Mouse (Mus musculus): Measurements from ENCODE around the gene Cacng2. TPM values are rescaled to one million over a fixed set of nuclear protein-coding genes. Genes with fewer than 3 reads are reported as not detected.
A peak's percentile ranks its signal among the peaks of the same experiment; 100 is the strongest.

Gene Cacng2
- total RNA-seq, 1 experiment from 2014 or later: 0.26 TPM

DNA sequence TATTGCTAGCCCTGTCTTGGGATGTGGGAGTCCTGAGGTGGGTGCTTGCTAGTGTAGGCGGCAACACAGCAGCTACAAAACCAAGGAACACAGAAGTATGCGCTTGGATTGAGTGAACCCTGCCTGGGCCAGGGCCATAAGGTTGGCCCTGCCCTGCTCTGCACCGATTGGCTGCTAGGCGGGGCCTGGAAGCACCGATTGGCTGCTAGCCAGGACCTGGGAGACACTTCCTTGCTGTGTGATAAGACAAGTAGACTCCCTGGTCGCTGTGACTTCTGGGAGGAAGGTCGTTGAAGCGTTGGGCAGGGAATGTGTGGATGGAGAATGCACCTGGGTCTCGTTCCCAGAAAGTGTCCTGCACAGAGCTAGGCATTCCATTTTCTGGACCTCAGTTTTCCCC is 115.9 kb downstream of the Cacng2 start:
- peak; percentile 35 for DNase-seq

DNA sequence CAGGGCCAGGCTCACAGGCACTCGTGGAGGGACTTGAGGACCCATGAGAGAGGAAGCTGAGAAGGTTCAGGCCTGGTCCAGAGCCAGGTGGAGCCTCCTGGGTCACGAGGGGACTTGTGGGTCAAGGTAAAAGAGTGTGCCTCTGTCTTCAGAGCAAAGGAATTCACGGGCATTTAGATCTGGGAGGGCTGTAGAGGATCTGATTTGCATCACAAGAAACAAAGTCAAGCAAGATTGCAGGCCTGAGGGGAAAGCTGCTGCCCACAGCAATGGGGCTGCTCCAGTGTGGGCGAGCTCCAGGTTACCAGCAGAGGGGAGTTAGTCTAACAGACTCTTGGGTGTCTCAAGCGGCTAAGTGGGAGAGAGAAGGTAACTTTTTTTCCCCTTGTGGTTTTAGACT is 118.4 kb downstream of the Cacng2 start:
- DNase-seq: no peak

DNA sequence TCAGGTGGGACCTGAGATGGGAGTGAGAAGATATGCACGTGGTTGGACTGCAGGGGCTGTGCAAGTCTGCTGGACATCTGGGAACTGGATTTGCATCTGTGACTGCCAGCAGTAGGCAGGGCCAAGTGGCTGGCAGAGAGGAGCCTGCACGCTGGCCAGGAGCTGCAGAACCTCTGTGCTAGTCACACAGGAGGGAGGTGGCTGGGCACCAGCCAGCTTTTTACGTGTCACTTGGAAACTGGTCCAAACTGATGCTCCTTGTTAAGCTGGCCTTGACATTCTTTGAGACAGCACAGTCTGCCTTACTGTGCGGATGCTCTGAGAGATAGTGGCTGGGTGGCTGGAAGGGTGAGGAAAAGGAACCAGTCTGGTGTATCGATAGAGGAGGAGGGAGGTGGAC is 131.3 kb downstream of the Cacng2 start:
- DNase-seq: peak; percentile 84

DNA sequence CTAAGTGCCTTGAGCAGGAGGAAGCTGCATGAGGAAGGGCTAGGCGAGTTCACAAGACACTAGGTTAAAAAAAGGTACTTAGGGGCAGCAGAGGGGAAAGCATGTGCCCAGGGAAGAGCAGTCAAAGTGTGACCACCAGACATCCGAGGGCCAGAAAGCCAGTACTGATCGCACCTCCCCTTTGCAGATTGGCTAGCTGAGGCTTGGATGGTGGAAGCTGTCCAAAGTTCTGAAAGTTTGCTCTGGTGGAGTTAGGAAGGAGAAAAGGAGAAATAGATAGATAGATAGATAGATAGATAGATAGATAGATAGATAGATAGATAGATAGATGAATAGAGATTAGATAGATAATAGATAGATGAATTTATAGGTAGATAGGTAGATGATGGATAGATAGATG is 136.4 kb downstream of the Cacng2 start:
- no peak for DNase-seq

DNA sequence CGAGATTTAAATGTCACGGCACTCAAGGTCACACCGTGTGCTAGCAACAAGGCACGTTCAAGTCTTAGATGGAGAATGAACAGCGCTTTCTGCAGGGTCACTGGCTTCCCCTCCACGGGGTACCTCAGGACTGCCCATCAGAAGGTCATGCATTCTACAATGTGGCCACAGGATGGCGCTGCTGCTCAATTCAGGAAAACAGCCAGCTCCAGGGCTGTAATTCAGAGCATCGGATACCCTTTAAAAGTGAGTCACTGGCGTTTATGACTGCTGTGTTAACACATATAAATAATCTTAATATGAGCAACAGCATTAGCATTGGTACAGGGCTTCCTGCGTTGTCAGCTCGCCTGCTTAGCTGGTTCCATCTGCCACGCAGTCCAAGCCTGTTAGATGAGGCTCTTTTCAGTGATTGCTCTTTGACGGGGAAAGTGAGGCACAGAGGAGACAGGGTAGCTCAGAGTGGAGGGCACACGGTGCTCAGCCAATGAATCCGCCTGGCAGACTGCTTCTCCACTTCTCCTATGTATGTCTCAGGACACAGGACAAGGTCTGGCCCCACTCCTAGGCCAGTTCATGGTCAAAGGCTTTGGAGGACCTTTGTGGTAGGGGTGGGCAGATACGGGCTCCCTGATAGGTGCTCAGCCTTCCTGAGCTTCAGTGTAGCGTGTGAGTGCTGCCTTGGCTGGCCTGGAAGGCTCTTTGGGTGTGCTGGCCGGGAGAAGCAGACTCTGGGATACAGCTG is 137.5 kb downstream of the Cacng2 start:
- peak; percentile 89 for DNase-seq

DNA sequence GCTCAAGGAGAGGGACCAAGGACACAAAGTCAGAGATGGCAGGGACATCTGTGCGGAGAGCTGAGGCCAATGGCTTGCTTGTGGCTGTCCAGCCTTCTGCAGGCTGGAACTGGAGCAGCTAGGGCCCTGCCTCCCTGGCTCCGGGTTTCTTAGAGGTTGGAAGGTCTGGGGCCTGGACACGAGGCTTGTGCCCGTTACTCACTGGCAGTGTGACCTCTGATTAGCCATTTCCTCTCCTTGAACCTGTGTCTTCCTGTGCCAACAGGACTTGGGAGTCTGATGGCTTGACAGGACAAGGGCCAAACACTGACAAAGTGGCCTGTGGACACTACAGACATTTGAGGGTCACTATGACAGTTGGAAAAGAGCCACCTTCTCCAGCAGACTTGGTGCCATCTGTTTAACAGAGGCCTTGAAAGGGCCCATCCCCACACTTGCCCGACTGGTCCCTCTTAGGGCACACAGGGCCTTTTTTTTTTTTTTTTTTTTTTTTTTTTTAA is 138.6 kb downstream of the Cacng2 start:
- DNase-seq: peak; percentile 85

DNA sequence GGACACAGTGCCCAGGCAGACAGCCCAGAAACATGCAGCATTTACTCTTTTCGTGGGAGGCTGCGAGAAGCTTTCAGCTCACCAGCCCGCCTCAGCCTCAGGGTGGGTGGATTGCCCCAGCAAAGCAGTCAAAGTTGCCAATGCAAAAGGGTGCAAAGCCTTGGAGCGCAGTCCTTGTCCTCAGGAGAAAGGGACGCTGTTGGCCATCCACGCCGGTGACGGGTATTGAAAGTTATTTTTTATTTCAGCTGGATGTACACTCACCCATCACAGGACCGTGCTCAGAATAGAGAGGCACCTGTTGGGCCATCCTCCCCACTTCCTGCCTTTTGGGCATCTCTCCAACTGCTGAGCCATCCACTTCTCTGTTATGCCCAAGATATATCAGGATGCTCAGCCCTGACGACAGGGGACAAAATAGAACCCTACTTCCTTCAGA is 140.4 kb downstream of the Cacng2 start:
- DNase-seq: no peak

DNA sequence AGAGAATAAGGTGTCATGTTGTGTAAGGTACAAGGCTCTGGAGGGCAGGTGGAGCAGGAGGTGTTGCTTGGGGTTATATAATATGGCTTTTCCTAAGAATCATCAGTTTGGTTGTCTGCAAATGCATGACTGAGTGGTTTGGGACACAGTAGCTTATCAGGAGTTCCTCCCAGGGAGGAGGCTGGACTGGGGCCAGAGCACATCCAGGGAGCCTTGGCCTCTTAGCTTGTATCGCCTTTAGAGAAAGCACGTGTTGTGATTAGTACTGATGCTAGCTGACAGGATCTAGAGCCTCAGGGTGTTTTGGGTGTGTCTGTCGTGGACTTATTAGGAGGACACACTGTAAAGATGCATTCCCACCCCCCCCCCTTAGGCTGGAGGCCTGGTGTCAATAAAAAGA is 142.2 kb downstream of the Cacng2 start:
- DNase-seq: peak; percentile 83

DNA sequence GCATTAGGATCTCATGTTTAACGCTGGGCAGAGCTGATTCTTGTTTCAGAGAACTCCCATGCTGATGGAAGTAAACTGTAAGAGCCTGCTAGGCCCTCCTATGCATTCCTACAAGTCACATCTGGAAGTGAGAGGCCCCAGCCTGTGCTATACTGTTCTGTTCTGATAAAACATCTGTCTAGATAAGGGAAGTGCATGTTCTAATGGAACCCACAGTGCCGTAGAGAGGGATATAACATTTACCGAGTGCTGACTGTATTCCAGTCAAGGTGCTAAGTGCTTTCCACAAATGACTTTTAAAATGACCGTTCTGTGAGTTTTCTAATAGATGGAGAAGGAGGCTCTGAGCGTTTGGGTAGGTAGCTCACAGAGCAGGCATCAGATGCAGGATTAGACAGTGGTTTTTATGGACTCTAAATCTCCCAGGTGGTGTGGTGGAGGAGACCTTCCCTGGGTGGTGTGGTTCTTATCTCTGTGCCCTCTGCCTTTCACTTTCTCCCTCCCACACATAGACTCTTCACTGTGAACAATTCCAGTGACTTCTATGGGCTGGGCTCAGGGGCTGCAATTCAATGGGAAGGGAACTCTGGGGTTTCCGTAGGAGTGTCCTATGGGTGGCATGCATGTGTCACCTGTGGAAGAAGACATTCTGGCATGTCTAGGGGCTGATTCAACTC is 145.5 kb downstream of the Cacng2 start:
- DNase-seq: no peak

DNA sequence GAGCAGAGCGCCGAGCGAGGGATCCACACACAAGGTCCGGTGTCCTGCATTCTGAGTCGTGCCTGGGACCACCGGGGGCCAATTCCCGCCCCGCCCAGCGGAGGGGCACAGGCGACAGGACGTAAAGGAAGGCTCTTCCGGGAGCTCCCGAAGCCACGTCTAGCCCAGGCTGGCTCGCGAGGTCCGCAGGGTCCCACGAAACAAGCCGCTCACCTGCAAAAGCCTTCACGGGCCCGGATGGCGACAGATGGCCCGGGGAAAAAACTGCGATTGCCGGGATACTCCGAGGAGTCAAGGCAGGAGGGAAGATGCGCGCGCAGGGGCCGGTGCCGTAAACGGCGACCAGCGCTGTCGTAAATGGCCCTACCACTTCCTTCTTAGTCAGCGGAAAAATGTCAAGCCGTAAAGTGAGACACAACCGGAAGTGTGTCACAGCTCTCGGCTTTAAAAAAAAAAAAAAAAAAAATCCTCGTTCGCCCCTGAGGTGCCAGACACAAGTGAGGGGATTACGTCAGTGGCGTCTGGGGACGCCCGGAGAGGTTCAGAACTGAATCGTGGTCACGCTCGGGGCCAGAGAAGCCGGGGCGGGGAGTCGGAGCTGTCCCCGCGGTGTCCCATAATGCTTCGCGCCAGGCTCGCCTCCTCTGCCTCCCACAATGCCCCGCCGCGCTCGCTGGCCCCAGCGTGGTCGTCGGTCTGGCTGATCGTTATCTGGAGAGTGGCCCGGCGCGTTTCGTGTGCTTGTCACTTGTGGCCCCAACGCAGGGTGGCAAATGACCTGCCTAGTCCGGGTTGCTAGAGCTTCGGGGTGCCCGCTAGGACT is 149.1 kb downstream of the Cacng2 start, which contains the start of gene Eif3d:
TSS of gene Eif3d (minus strand) at position 344 of the 823 bp plus-strand sequence.
- peak; percentile 97 for DNase-seq

DNA sequence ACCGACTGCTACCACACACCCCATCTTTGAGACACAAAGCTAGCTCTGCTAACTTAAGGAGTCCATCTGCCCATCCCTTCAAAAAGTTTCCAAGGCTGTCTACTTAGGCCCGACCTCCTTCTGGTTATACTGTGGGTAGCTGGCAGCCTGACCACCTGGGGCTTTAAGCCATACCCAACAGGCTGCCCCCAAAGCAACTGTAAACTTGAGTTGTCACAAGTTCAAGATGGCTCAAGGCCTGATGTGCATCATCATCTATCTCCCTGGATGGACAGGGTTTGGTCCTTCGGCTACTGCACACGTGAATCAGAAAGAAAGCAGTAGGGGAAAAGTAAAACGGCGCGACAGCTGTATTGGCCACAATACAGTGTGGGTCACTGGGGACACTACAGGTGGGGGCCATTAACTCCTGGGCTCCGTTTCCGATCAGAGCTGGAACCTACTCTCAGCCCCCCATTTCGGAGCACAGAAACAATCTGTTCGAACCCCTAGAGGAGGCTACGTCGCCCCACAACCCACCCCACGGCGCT is 149.8 kb downstream of the Cacng2 start:
- no peak for DNase-seq

DNA sequence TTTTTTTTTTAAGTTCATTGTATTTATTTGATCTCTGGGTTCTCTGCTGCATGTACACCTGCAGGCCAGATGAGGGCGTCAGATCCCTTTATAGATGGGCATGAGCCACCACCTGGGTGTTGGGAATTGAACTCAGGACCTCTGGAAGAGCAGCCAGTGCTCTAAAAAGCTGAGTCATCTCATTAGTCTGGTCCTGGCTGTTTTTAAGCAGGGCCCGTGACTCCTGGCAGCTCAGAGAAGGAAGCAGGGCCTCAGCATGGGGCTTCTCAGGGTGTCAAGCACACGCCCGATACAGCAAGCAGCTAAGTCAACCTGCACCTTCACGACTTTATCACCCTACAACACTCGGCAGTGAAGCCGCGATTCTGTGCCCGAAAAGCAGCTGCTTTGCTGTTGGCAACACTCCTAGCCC is 154.7 kb downstream of the Cacng2 start:
- no peak for DNase-seq

DNA sequence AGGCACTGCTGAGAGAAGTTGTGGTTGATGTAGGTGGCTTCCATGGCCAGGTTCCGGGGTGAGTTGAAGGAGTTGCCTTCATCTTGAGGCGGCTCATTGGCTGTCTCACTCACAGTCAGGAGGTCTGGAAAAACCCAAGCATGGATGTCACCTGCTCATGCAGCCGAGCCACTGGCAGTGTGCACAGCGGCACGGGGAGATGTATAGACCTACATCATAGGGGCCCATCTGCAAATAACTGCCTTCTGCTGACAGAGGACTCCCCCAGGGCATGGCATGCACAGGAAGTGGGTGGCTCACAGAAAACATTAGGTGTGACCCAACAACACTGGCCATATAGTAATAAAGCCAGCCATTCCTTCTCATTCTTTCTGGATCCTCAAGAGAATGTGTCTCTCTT is 157.4 kb downstream of the Cacng2 start:
- DNase-seq: no peak

DNA sequence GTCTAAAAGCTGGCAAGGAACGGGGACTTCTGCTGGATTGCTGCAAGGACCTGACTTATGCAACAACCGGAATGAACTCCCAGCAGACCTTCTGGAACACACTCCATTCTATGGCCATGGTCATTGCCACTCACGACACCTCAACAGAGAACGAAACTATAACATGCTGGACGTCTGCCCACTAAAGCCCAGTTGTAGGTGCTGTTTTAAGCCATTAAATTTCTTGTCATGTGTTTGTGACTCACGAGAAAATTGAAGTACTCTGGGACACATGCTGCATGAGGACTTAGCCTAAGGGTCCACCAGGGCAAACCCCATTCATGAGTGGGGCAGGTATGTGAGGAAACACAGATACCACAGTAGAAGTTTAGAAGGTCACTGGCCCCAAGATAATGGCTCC is 159.1 kb downstream of the Cacng2 start:
- DNase-seq: peak; percentile 42

DNA sequence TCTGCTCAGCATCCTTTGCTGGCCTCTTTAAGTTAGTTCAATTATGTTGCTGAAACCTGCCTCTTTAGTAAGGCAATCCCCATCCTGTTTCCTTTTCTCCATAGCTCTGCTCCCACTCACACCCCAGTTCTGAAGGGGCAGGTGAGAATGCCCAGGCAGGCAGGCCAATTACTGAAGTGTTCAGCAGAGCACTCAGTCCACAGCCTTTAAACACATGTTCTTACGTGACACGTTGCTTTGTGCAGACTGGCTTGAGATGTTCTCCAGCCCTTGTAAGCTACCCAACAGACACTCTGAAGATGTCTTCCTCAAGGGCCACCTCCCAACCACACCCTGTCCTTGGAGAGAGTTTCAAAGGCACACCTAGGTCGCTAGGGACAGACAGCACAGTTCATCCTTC is 161.8 kb downstream of the Cacng2 start:
- DNase-seq: no peak

DNA sequence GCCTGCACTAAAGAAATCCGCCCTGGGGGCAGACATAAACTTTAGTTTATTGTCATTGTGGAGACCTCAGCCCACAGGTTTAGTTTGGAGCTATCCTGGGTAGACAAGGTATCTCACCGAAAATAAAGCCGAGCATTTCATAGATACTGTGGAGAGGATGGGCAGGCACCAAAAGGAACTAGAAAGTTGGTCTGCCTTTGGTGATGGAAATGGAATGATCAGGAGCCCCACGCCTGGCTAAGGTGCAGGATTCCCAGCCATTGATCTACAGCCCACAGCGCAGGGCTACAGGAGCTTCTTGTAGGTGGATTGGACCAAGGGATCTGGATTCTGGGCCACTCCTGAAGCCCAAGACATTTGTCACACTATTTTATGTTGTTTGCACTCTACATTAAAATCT is 162.2 kb downstream of the Cacng2 start:
- no peak for DNase-seq

DNA sequence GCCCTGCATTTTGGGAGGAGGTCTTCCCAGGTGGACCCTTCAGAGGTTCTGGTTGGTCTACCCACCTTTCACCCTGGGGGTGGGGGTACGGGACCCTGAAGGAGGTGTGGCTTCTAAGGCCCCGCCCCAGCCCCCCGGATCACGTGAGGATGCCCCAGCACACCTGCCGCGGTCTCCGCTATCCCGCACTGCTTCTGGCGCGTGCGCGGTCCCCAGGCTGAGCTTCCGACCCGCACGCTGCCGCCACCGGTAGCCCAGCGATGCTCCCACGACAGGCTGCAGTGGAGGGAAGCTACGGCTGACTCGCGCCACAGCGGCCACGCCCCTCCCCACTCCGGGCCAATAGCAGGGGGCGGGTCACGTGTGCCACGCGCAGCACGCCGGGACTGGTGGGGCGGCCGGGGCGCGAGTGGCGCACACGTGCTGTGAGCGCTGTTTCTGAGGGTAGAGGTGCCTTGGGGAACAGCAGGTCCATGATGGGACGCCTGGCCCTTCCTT is 163.4 kb downstream of the Cacng2 start, which contains the start of gene Foxred2:
TSS of gene Foxred2 (minus strand) at position 319 of the 498 bp plus-strand sequence.
- peak; percentile 94 for DNase-seq

DNA sequence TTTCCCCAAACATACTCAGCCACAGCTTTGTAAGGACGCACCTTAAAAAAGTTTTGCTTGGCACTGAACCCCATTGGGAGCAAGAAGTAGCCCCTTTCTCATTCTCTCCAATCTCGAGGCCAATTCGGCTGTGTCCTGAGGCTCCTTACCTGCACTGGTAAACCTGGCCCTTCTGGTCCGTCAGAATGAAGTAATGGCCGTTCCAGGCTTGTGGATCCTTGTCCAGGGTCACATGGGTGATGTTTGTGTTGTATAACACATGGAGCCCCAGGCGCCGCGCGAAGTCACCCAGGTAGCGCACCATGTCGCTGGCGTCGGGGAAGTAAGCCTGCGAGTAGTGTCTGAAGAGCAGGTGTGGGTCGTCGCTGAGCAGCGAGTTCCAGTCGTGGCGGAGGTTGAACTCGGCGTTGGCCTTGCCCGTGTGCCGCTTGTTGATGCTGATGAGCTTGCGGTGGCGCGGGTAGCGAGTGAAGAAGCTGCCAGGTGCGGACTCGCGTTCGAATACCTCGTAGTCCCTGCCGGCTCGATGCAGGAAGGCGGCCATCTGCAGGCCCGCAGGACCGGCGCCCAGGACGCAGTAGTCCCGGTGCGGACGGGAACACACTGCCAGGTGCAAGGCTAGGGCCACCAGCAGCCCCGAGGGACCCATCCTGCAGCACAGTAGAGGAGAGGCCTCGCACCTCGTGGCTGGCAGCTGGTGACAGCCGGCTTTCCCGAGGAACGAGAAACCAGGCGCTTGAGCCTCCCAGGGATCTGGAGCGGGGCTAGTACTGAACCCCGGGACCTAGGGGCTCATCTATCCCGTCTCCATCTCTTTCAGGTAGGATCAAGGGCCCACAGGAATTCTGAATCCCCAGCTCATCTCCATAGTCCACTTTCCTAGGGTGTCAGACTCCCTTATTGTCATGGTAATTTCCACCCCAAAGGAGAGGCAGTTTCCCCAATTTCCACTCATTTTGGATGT is 164.1 kb downstream of the Cacng2 start:
- peak; percentile 47 for DNase-seq

DNA sequence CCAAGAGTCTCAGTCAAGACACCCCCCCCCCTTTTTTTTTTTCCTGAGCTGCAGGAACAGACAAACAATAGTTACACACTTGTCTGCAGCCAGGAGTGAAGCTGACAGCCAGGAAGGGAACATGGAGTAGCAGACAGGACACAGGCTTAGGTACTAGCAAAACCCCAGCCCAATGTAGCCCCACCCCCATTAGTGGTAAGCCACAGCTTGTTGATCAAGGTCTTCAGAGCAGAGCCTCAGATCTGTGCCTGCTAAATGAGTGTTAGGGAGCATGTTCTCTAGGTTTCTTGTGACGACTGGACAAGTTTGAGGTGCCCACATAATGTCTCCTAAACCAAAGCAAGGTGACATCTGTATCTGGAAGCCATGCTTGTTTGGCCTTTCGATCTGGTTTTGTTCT is 165.5 kb downstream of the Cacng2 start:
- no peak for DNase-seq

DNA sequence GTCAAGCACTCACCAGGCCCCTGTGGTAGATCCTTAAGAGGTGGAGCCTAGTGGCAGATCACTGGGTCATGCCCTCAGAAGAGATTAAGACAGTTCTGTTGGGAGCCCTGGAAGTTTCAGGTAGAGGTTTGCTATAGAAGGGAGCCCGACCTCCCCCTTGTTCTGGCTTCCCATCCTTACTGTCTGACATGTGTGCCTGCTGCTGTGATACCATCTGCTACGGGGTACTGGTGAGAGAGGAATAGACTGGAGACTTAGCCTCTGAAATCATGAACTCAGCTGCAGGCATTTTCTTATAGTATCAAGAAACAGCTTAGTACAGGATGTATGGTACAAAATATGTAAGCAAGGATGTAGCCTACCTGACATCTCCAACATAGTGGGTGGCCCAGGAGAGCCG is 166.9 kb downstream of the Cacng2 start:
- no peak for DNase-seq

DNA sequence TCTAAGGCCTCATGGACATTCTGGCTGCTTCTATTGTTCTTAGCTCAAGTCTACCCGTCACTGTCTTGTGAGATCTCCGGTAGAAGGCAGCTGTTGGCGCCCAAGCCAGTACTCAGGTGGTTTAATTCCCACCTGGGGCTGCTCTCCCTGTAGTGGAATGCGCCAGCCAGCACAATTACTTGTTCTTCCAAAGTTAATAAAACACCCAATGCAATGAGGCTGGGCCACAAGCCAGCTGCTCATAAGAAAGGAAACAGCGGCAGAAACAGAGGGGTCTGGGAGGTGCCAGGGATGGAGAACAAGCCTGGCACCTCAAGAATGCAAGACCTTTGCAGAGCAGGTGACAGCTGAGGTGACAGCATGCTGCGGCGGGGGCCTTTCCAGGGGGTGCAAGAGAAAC is 170.8 kb downstream of the Cacng2 start:
- no peak for DNase-seq
